Mouse (Mus musculus) brain, embryonic 14.5 days (tissue): Measurements from ENCODE around the gene Defb28. TPM values are rescaled to one million over a fixed set of nuclear protein-coding genes. Genes with fewer than 3 reads are reported as not detected.

Experiments used
- DNase-seq: peaks from one replicate; pipeline ENCODE4 v3.0.0-alpha.2; 2011; ENCODE audit warnings: low read depth
- CTCF ChIP-seq: fragments of 200-500 bp; IDR thresholded peaks from 2 replicates; pipeline ENCODE4 v1.5.1; 2012; ENCODE audit warnings: inconsistent platforms, mild to moderate bottlenecking, moderate library complexity, borderline replicate concordance; ENCODE audit not compliant: insufficient read depth, insufficient read length; ENCODE audit errors: extremely low read depth
- POLR2A ChIP-seq: fragments of 200-500 bp; IDR thresholded peaks from 2 replicates; pipeline ENCODE4 v1.6.1; 2012; ENCODE audit warnings: mild to moderate bottlenecking, inconsistent platforms, borderline replicate concordance; ENCODE audit not compliant: poor library complexity, insufficient read depth, insufficient read length, severe bottlenecking; ENCODE audit errors: extremely low read depth
- polyA plus RNA-seq: library from polyadenylated mRNA; depleted of rRNA; stranded (reverse); fragments of >200 nt; gene quantifications from 2 replicates; pipeline ENCODE4 v1.2.3, GENCODE M21; 2012; rRNA removed

Defb28 gene
- polyA plus RNA-seq = not detected in 2 replicates

GRCm38 (mm10) chr2:152517981-152518380 lies at the start of gene Defb28:
Gene Defb28, plus strand, starts transcription at chr2:152518255.
- TF ChIP-seq POLR2A = no peak
- TF ChIP-seq CTCF = no peak
- DNase-seq = no peak

GRCm38 (mm10) chr2:152470973-152471372 lies 47.1 kb upstream of the Defb28 start:
- peak; percentile 56; the same call in 1 of the 2 replicates for TF ChIP-seq CTCF
- no peak for TF ChIP-seq POLR2A
- DNase-seq = peak; percentile 61

- no peak for DNase-seq
Measured at GRCm38 (mm10) chr2:152472434-152472833, 45.6 kb upstream of the Defb28 start.

GRCm38 (mm10) chr2:152476763-152477162 lies 41.3 kb upstream of the Defb28 start, which contains the start of gene Defb20:
Gene Defb20, plus strand, starts transcription at chr2:152477063.
- TF ChIP-seq POLR2A (no peak), CTCF (no peak)
- DNase-seq = no peak

More at GRCm38 (mm10) chr2:152472434-152472833, 45.6 kb upstream of the Defb28 start:
- TF ChIP-seq CTCF (no peak; the same call in 1 of the 2 replicates), POLR2A (no peak)

- TF ChIP-seq POLR2A (no peak), CTCF (no peak)
- DNase-seq = no peak
Measured at GRCm38 (mm10) chr2:152480881-152481280, 37.2 kb upstream of the Defb28 start.

GRCm38 (mm10) chr2:152481726-152482125 lies 36.3 kb upstream of the Defb28 start:
- DNase-seq = no peak
- TF ChIP-seq POLR2A = no peak
- no peak for TF ChIP-seq CTCF

- no peak for DNase-seq
Measured at GRCm38 (mm10) chr2:152487024-152487423, 31.0 kb upstream of the Defb28 start.

GRCm38 (mm10) chr2:152490038-152490437 lies 28.0 kb upstream of the Defb28 start, which contains the start of gene Defb22:
Gene Defb22, minus strand, starts transcription at chr2:152490138.
- TF ChIP-seq POLR2A = no peak
- TF ChIP-seq CTCF = no peak
- no peak for DNase-seq

More at GRCm38 (mm10) chr2:152487024-152487423, 31.0 kb upstream of the Defb28 start:
- TF ChIP-seq POLR2A = no peak
- TF ChIP-seq CTCF = peak; percentile 51; the same call in 1 of the 2 replicates

GRCm38 (mm10) chr2:152493151-152493550 lies 24.9 kb upstream of the Defb28 start:
- TF ChIP-seq POLR2A (no peak), CTCF (no peak)
- DNase-seq = no peak

- TF ChIP-seq POLR2A (no peak), CTCF (no peak)
- DNase-seq = peak; percentile 2
Measured at GRCm38 (mm10) chr2:152498020-152498419, 20.0 kb upstream of the Defb28 start.

GRCm38 (mm10) chr2:152500204-152500862 lies 17.7 kb upstream of the Defb28 start:
- peak; percentile 27 for DNase-seq
- TF ChIP-seq POLR2A (no peak), CTCF (no peak)

- TF ChIP-seq CTCF (peak; percentile 13; the same call in 1 of the 2 replicates), POLR2A (no peak)
- DNase-seq = no peak
Measured at GRCm38 (mm10) chr2:152500863-152501229, 17.2 kb upstream of the Defb28 start.
